Mouse (Mus musculus) MEL (cell line): ENCODE results near the gene Atp6v1d. TPM values are rescaled to one million over a fixed set of nuclear protein-coding genes. Genes with fewer than 3 reads are reported as not detected.

Source experiments
- DNase-seq: peaks from one replicate; pipeline ENCODE4 v3.0.0; 2011; ENCODE audit warnings: low read depth, low spot score
- H3K27ac ChIP-seq: 2 replicates; pipeline ENCODE4 v1.5.1; 2012; ENCODE audit warnings: low read depth, mild to moderate bottlenecking, control low read depth, low read length, moderate library complexity; ENCODE audit not compliant: control insufficient read depth
- H3K27me3 ChIP-seq, 2 experiments: fragments of 150-350 bp in 1 of 2; sonication (generic) in 1 of 2; 2 replicates each; pipeline ENCODE4 v1.6.1; 2012; ENCODE audit warnings: low read length in 2 of 2, mild to moderate bottlenecking in 2 of 2, improper control_type of control experiment in 1 of 2, moderate library complexity in 1 of 2; ENCODE audit not compliant: insufficient read depth in 2 of 2, control insufficient read depth in 1 of 2
- H3K36me3 ChIP-seq, 2 experiments: 2 replicates each; pipeline ENCODE4 v1.6.1; 2012 to 2014; ENCODE audit warnings: low read length in 2 of 2, improper control_type of control experiment in 1 of 2, inconsistent platforms in 1 of 2, mild to moderate bottlenecking in 1 of 2; ENCODE audit not compliant: insufficient read depth in 2 of 2, control insufficient read depth in 1 of 2
- H3K4me1 ChIP-seq, 2 experiments: fragments of 150-350 bp in 1 of 2; sonication (generic) in 1 of 2; 2 replicates each; pipeline ENCODE4 v1.6.1; 2012; ENCODE audit warnings: low read length in 2 of 2, improper control_type of control experiment in 1 of 2, mild to moderate bottlenecking in 1 of 2; ENCODE audit not compliant: insufficient read depth in 2 of 2, control insufficient read depth in 1 of 2
- H3K4me3 ChIP-seq, 2 experiments: fragments of 150-350 bp in 1 of 2; sonication (generic) in 1 of 2; 2 replicates each; pipeline ENCODE4 v1.5.1; 2012; ENCODE audit warnings: low read depth in 2 of 2, low read length in 2 of 2, mild to moderate bottlenecking in 2 of 2, moderate library complexity in 2 of 2, control low read depth in 1 of 2, improper control_type of control experiment in 1 of 2; ENCODE audit not compliant: control insufficient read depth in 1 of 2, insufficient read depth in 1 of 2
- H3K79me2 ChIP-seq: 2 replicates; pipeline ENCODE4 v1.6.1; 2012; ENCODE audit warnings: mild to moderate bottlenecking, low read length, moderate library complexity; ENCODE audit not compliant: control insufficient read depth, poor library complexity, insufficient read depth
- H3K9ac ChIP-seq: 2 replicates; pipeline ENCODE4 v1.6.1; 2012; ENCODE audit warnings: low read depth, mild to moderate bottlenecking, control low read depth, low read length, moderate library complexity; ENCODE audit not compliant: control insufficient read depth, poor library complexity, severe bottlenecking
- H3K9me3 ChIP-seq: fragments of 150-350 bp; sonication (generic); replicated peaks from 2 replicates; pipeline ENCODE4 v1.6.1; 2012; ENCODE audit warnings: mild to moderate bottlenecking, low read length, improper control_type of control experiment, moderate library complexity; ENCODE audit not compliant: insufficient read depth
- BHLHE40 ChIP-seq: IDR thresholded peaks from 2 replicates; pipeline ENCODE4 v1.6.1; 2012; ENCODE audit warnings: low read depth, mild to moderate bottlenecking, inconsistent platforms, low read length, improper control_type of control experiment, borderline replicate concordance
- CHD1 ChIP-seq: IDR thresholded peaks from 2 replicates; pipeline ENCODE4 v1.6.1; 2012; ENCODE audit warnings: low read depth, mild to moderate bottlenecking, inconsistent platforms, low read length, improper control_type of control experiment
- CTCF ChIP-seq, 3 experiments: IDR thresholded peaks in 2 of 3; conservative IDR thresholded peaks in 1 of 3; 2 replicates each; pipeline ENCODE4 v1.5.1; 2011 to 2012; ENCODE audit warnings: low read length in 3 of 3, low read depth in 2 of 3, mild to moderate bottlenecking in 2 of 3, improper control_type of control experiment in 1 of 3, inconsistent platforms in 1 of 3, mixed read lengths in 1 of 3, moderate library complexity in 1 of 3; ENCODE audit not compliant: control insufficient read depth in 1 of 3, insufficient read depth in 1 of 3, poor library complexity in 1 of 3, severe bottlenecking in 1 of 3
- E2F4 ChIP-seq: IDR thresholded peaks from 2 replicates; pipeline ENCODE4 v1.6.1; 2011; ENCODE audit warnings: low read depth, low read length, improper control_type of control experiment, borderline replicate concordance
- EP300 ChIP-seq, 2 experiments: IDR thresholded peaks; 2 replicates each; pipeline ENCODE4 v1.6.1; 2011; ENCODE audit warnings: improper control_type of control experiment in 2 of 2, low read length in 2 of 2, low read depth in 1 of 2, mild to moderate bottlenecking in 1 of 2
- ETS1 ChIP-seq: IDR thresholded peaks from 2 replicates; pipeline ENCODE4 v1.6.1; 2012; ENCODE audit warnings: low read depth, mild to moderate bottlenecking, inconsistent platforms, low read length, improper control_type of control experiment, moderate library complexity
- HCFC1 ChIP-seq: IDR thresholded peaks from 2 replicates; pipeline ENCODE4 v1.6.1; 2012; ENCODE audit warnings: low read depth, mild to moderate bottlenecking, inconsistent platforms, low read length, improper control_type of control experiment, moderate library complexity
- JUND ChIP-seq: IDR thresholded peaks from 2 replicates; pipeline ENCODE4 v1.6.1; 2011; ENCODE audit warnings: low read depth, mild to moderate bottlenecking, improper control_type of control experiment, low read length
- KAT2A ChIP-seq: conservative IDR thresholded peaks from 2 replicates; pipeline ENCODE4 v1.6.1; 2012; ENCODE audit warnings: low read depth, low read length, improper control_type of control experiment, inconsistent platforms
- MAX ChIP-seq: IDR thresholded peaks from 2 replicates; pipeline ENCODE4 v1.6.1; 2011; ENCODE audit warnings: low read length, improper control_type of control experiment
- MEF2A ChIP-seq: IDR thresholded peaks from 2 replicates; pipeline ENCODE4 v1.6.1; 2014; ENCODE audit warnings: low read depth, mild to moderate bottlenecking, inconsistent platforms, low read length, improper control_type of control experiment; ENCODE audit not compliant: poor library complexity, insufficient replicate concordance, severe bottlenecking; ENCODE audit errors: extremely low read depth
- MXI1 ChIP-seq: IDR thresholded peaks from 2 replicates; pipeline ENCODE4 v1.6.1; 2011; ENCODE audit warnings: mild to moderate bottlenecking, low read depth, low read length, improper control_type of control experiment
- MYB ChIP-seq: IDR thresholded peaks from 2 replicates; pipeline ENCODE4 v1.6.1; 2011; ENCODE audit warnings: mild to moderate bottlenecking, low read depth, low read length, improper control_type of control experiment
- NRF1 ChIP-seq: IDR thresholded peaks from 2 replicates; pipeline ENCODE4 v1.6.1; 2014; ENCODE audit warnings: low read depth, mild to moderate bottlenecking, inconsistent platforms, low read length, improper control_type of control experiment, moderate library complexity; ENCODE audit not compliant: poor library complexity, insufficient read depth, severe bottlenecking
- POLR2AphosphoS2 ChIP-seq: IDR thresholded peaks from 2 replicates; pipeline ENCODE4 v1.6.1; 2011; ENCODE audit warnings: low read length, improper control_type of control experiment
- SIN3A ChIP-seq: IDR thresholded peaks from 2 replicates; pipeline ENCODE4 v1.6.1; 2012; ENCODE audit warnings: low read length, improper control_type of control experiment, inconsistent platforms
- TBP ChIP-seq: IDR thresholded peaks from 2 replicates; pipeline ENCODE4 v1.8.0; 2011; ENCODE audit warnings: low read depth, low read length, improper control_type of control experiment
- USF1 ChIP-seq: IDR thresholded peaks from 2 replicates; pipeline ENCODE4 v1.6.1; 2014; ENCODE audit warnings: low read depth, mild to moderate bottlenecking, inconsistent platforms, low read length, improper control_type of control experiment, moderate library complexity
- ZC3H11A ChIP-seq: IDR thresholded peaks from 2 replicates; pipeline ENCODE4 v1.6.1; 2012; ENCODE audit warnings: low read depth, mild to moderate bottlenecking, inconsistent platforms, low read length, improper control_type of control experiment
- polyA plus RNA-seq, 2 experiments: library from polyadenylated mRNA; stranded (reverse) in 1 of 2; unstranded in 1 of 2; fragments of >175 nt in 1 of 2; fragments of >200 nt in 1 of 2; gene quantifications; 2 replicates each; pipeline versions ENCODE4 v1.2.1 to v1.2.4; 2012; ENCODE audit warnings: low replicate concordance in 2 of 2, low read depth in 1 of 2; ENCODE audit not compliant: insufficient read length in 2 of 2, insufficient read depth in 1 of 2, missing spikeins in 1 of 2
- total RNA-seq: library from RNA; depleted of rRNA; stranded (reverse); fragments of 300-350 nt; gene quantifications from 2 replicates; pipeline ENCODE4 v1.2.3, GENCODE M21; 2012; rRNA removed

Atp6v1d gene
- total and polyA plus RNA-seq, 3 experiments: 27.0 to 51.7 TPM; not detected in 1

GRCm38 (mm10) chr12:78790791-78791190, 70.6 kb downstream of the Atp6v1d start:
- Histone ChIP-seq H3K4me3 (no peak overlapping the region), H3K4me1 (peaks cover 8 to 15% of the 10 kb centered on the region in 2 experiments; a peak in 3 of 4 replicates), H3K79me2 (peaks cover 5% of the 10 kb centered on the region; the same call in 1 of the 2 replicates), H3K9me3 (no peaks in the 10 kb centered on the region), H3K27me3 (no peaks in the 10 kb centered on the region), H3K9ac (no peak overlapping the region), H3K36me3 (peaks cover 6 to 25% of the 10 kb centered on the region in 2 experiments), H3K27ac (no peak overlapping the region)
- TF ChIP-seq USF1: no peak
- no peak for TF ChIP-seq MYB
- no peak for TF ChIP-seq MXI1
- TF ChIP-seq TBP: no peak
- no peak for TF ChIP-seq BHLHE40
- no peak for TF ChIP-seq CTCF (IDR thresholded peaks at IDR 0.05 in 2 of 3, conservative IDR thresholded peaks at IDR 0.05 in 1 of 3; ENCODE audit: control insufficient read depth in 1 of 3, insufficient read depth in 1 of 3, low read depth in 2 of 3, low read length in 3 of 3, poor library complexity in 1 of 3, severe bottlenecking in 1 of 3)
- TF ChIP-seq E2F4: no peak
- TF ChIP-seq POLR2AphosphoS2: no peak
- no peak for TF ChIP-seq ETS1
- TF ChIP-seq NRF1: no peak
- no peak for TF ChIP-seq ZC3H11A
- TF ChIP-seq JUND: no peak
- no peak for TF ChIP-seq EP300 (IDR thresholded peaks at IDR 0.05; ENCODE audit: low read depth in 1 of 2, low read length in 2 of 2)
- no peak for TF ChIP-seq MAX
- TF ChIP-seq MEF2A: no peak
- no peak for TF ChIP-seq KAT2A
- TF ChIP-seq CHD1: no peak
- no peak for TF ChIP-seq HCFC1
- TF ChIP-seq SIN3A: no peak
- DNase-seq: no peak

Other genes with a start within 250 kb of the Atp6v1d start
- not detected in 2 replicates for gene Fam71d, start 170.1 kb downstream of the Atp6v1d start, total RNA-seq
- gene Fam71d, start 170.1 kb downstream of the Atp6v1d start, polyA plus RNA-seq: not detected
- gene Mpp5, start 112.7 kb downstream of the Atp6v1d start, total RNA-seq: 15.2 and 17.4 TPM in 2 replicates
- 100 to 1,000 TPM in 1 of 2 experiments, 10 to 100 TPM in 1; 15.1 to 143 TPM for gene Mpp5, start 112.7 kb downstream of the Atp6v1d start, polyA plus RNA-seq
- gene Eif2s1, start 181 bp upstream of the Atp6v1d start, total RNA-seq: 197 and 210 TPM in 2 replicates
- 100 to 1,000 TPM; 114 to 550 TPM for gene Eif2s1, start 181 bp upstream of the Atp6v1d start, polyA plus RNA-seq
- gene Plek2, start 45.3 kb upstream of the Atp6v1d start, total RNA-seq: 8.0 and 11.2 TPM in 2 replicates
- gene Plek2, start 45.3 kb upstream of the Atp6v1d start, polyA plus RNA-seq: 10 to 100 TPM in 1 of 2 experiments, not detected in 1; 17.7 TPM
- 13.5 and 13.8 TPM in 2 replicates for gene Tmem229b, start 146.0 kb upstream of the Atp6v1d start, total RNA-seq
- 10 to 100 TPM in 1 of 2 experiments, not detected in 1; 20.5 TPM for gene Tmem229b, start 146.0 kb upstream of the Atp6v1d start, polyA plus RNA-seq
- gene Plekhh1, start 167.5 kb upstream of the Atp6v1d start, total RNA-seq: 0.35 and 0.39 TPM in 2 replicates
- 1 to 10 TPM in 1 of 2 experiments, not detected in 1; 2.3 TPM for gene Plekhh1, start 167.5 kb upstream of the Atp6v1d start, polyA plus RNA-seq
- 6.4 and 9.5 TPM in 2 replicates for gene Pigh, start 228.0 kb upstream of the Atp6v1d start, total RNA-seq
- 1 to 10 TPM in 1 of 2 experiments, not detected in 1; 7.2 TPM for gene Pigh, start 228.0 kb upstream of the Atp6v1d start, polyA plus RNA-seq